Mouse (Mus musculus) testis, adult 2 months (tissue): ENCODE results near the gene Ahnak.

Experiments
- CTCF ChIP-seq: fragments of 200-500 bp; IDR thresholded peaks from 2 replicates; pipeline ENCODE4 v1.5.1; 2012; ENCODE audit warnings: low read depth, mild to moderate bottlenecking, inconsistent platforms, low read length, moderate library complexity; ENCODE audit not compliant: control insufficient read depth, insufficient read depth, insufficient replicate concordance
- POLR2A ChIP-seq: fragments of 200-500 bp; IDR thresholded peaks from 2 replicates; pipeline ENCODE4 v1.6.1; 2012; ENCODE audit warnings: low read depth, mild to moderate bottlenecking, inconsistent platforms, low read length, moderate library complexity; ENCODE audit not compliant: control insufficient read depth

- no peak for TF ChIP-seq POLR2A
- TF ChIP-seq CTCF: no peak
Observed at GRCm38 (mm10) chr19:9090191-9090590, 101.1 kb downstream of the Ahnak start.
